Mouse (Mus musculus) intestine, embryonic 16.5 days (tissue): ENCODE measurements around the gene Rab37. TPM values are rescaled to one million over a fixed set of nuclear protein-coding genes. Genes with fewer than 3 reads are reported as not detected.

Experiments used
- ATAC-seq: fragments of 200-750 bp; cut with Nextera tagmentation; 2 replicates; pipeline ENCODE4 v1.8.0; 2017; ENCODE audit warnings: moderate TSS enrichment, moderate library complexity
- H3K27ac ChIP-seq: fragments of 300-500 bp; sonication (generic); 2 replicates; pipeline ENCODE4 v1.5.1; 2014; ENCODE audit warnings: mild to moderate bottlenecking, low read length
- H3K27me3 ChIP-seq: fragments of 300-500 bp; sonication (generic); replicated peaks from 2 replicates; pipeline ENCODE4 v1.6.1; 2014; ENCODE audit warnings: low read length, control low read depth, mixed read lengths; ENCODE audit not compliant: control insufficient read depth, insufficient read depth
- H3K36me3 ChIP-seq: fragments of 300-500 bp; sonication (generic); 2 replicates; pipeline ENCODE4 v1.6.1; 2014; ENCODE audit warnings: low read length, control low read depth; ENCODE audit not compliant: control insufficient read depth, insufficient read depth
- H3K4me1 ChIP-seq: fragments of 300-500 bp; sonication (generic); 2 replicates; pipeline ENCODE4 v1.6.1; 2014; ENCODE audit warnings: low read length, control low read depth, mixed read lengths; ENCODE audit not compliant: control insufficient read depth, insufficient read depth
- H3K4me2 ChIP-seq: fragments of 300-500 bp; sonication (generic); 2 replicates; pipeline ENCODE4 v1.6.1; 2014; ENCODE audit warnings: low read depth, low read length, control low read depth
- H3K4me3 ChIP-seq: fragments of 300-500 bp; sonication (generic); 2 replicates; pipeline ENCODE4 v1.5.1; 2014; ENCODE audit warnings: mild to moderate bottlenecking, low read length
- H3K9ac ChIP-seq: fragments of 300-500 bp; sonication (generic); 2 replicates; pipeline ENCODE4 v1.6.1; 2014; ENCODE audit warnings: low read depth, low read length
- H3K9me3 ChIP-seq: fragments of 300-500 bp; sonication (generic); 2 replicates; pipeline ENCODE4 v1.6.1; 2016; ENCODE audit warnings: low read length, control low read depth; ENCODE audit not compliant: control insufficient read depth
- WGBS: fragments of 180-500 bp; shearing (Covaris S2); extraction: QIAGEN DNeasy Blood & Tissue Kit; methylation state at CpG from one replicate; pipeline ENCODE4 v1.1.7; 2014; 5-methylcytosine and 5-hydroxymethylcytosine counted together
- polyA plus RNA-seq: library from polyadenylated mRNA; unstranded; fragments of >200 nt; fragmentation: Nextera tagmentation; extraction: Ambion mirVana; gene quantifications from 2 replicates; pipeline ENCODE4 v1.2.1, GENCODE M21; 2015

Rab37 gene
- polyA plus RNA-seq, 1 experiment from 2014 or later = 4.2 TPM

- ATAC-seq = no peak
- Histone ChIP-seq H3K4me3 (no peak overlapping the region), H3K4me2 (no peak overlapping the region), H3K36me3 (no peaks in the 10 kb centered on the region), H3K9me3 (no peaks in the 10 kb centered on the region), H3K9ac (no peak overlapping the region), H3K27ac (no peak overlapping the region), H3K27me3 (no peaks in the 10 kb centered on the region), H3K4me1 (peaks cover 3% of the 10 kb centered on the region; the same call in 1 of the 2 replicates)
- 61% methylated on average over 6 of the region's 6 CpGs for WGBS
These were observed 24.5 kb upstream of the Rab37 start for GRCm38 (mm10) chr11:115066768-115067167.

GRCm38 (mm10) chr11:115071015-115071551, 20.1 kb upstream of the Rab37 start:
- Histone ChIP-seq H3K9me3 (no peaks in the 10 kb centered on the region), H3K9ac (no peak overlapping the region), H3K4me1 (peaks cover 19% of the 10 kb centered on the region), H3K27me3 (no peaks in the 10 kb centered on the region), H3K36me3 (no peaks in the 10 kb centered on the region), H3K4me2 (peak overlapping the region; percentile 35; the same call in 1 of the 2 replicates), H3K4me3 (no peak overlapping the region), H3K27ac (no peak overlapping the region)
- 9% methylated on average over 9 of the region's 9 CpGs for WGBS
- no peak for ATAC-seq

- Histone ChIP-seq H3K4me1 (peaks cover 19% of the 10 kb centered on the region), H3K9me3 (no peaks in the 10 kb centered on the region), H3K9ac (peak overlapping the region; percentile 40; the same call in 1 of the 2 replicates), H3K4me2 (peak overlapping the region; percentile 35), H3K27me3 (no peaks in the 10 kb centered on the region), H3K27ac (peak overlapping the region; percentile 57), H3K4me3 (no peak overlapping the region), H3K36me3 (no peaks in the 10 kb centered on the region)
- ATAC-seq = peak; percentile 48; the same call in 1 of the 2 replicates
- WGBS = 16% methylated on average over 14 of the region's 14 CpGs
These were observed 19.5 kb upstream of the Rab37 start for GRCm38 (mm10) chr11:115071631-115072294.

GRCm38 (mm10) chr11:115073002-115073401, 18.2 kb upstream of the Rab37 start:
- Histone ChIP-seq H3K9ac (no peak overlapping the region), H3K27me3 (no peaks in the 10 kb centered on the region), H3K27ac (no peak overlapping the region), H3K4me1 (peaks cover 19% of the 10 kb centered on the region), H3K4me2 (no peak overlapping the region), H3K9me3 (no peaks in the 10 kb centered on the region), H3K4me3 (no peak overlapping the region), H3K36me3 (no peaks in the 10 kb centered on the region)
- WGBS = 71% methylated on average over 5 of the region's 5 CpGs
- no peak for ATAC-seq

- Histone ChIP-seq H3K9me3 (no peaks in the 10 kb centered on the region), H3K4me1 (peaks cover 19% of the 10 kb centered on the region), H3K36me3 (no peaks in the 10 kb centered on the region), H3K9ac (no peak overlapping the region), H3K27ac (no peak overlapping the region), H3K4me2 (no peak overlapping the region), H3K4me3 (no peak overlapping the region), H3K27me3 (no peaks in the 10 kb centered on the region)
- peak; percentile 29; the same call in 1 of the 2 replicates for ATAC-seq
- WGBS = 55% methylated on average over 7 of the region's 7 CpGs
These were observed 15.8 kb upstream of the Rab37 start for GRCm38 (mm10) chr11:115075407-115075806.

- WGBS = 45% methylated on average over 5 of the region's 5 CpGs
These were observed 15.4 kb upstream of the Rab37 start for GRCm38 (mm10) chr11:115075859-115076258.

GRCm38 (mm10) chr11:115077436-115077835, 13.8 kb upstream of the Rab37 start:
- no peaks in the 10 kb centered on the region for H3K36me3 ChIP-seq
- ATAC-seq = no peak
- H3K4me2 ChIP-seq = no peak overlapping the region
- no peak overlapping the region for H3K27ac ChIP-seq
- no peak overlapping the region for H3K4me3 ChIP-seq
- 94% methylated on average over 1 of the region's 1 CpGs for WGBS
- H3K9ac ChIP-seq = no peak overlapping the region
- H3K27me3 ChIP-seq = no peaks in the 10 kb centered on the region
- H3K9me3 ChIP-seq = no peaks in the 10 kb centered on the region
- peaks cover 12% of the 10 kb centered on the region; the same call in 1 of the 2 replicates for H3K4me1 ChIP-seq

More at GRCm38 (mm10) chr11:115075859-115076258, 15.4 kb upstream of the Rab37 start:
- H3K27ac ChIP-seq = no peak overlapping the region
- H3K36me3 ChIP-seq = no peaks in the 10 kb centered on the region
- H3K4me1 ChIP-seq = peaks cover 19% of the 10 kb centered on the region
- H3K4me2 ChIP-seq = no peak overlapping the region
- no peak overlapping the region for H3K4me3 ChIP-seq
- peak; percentile 75 for ATAC-seq
- no peaks in the 10 kb centered on the region for H3K9me3 ChIP-seq
- H3K9ac ChIP-seq = no peak overlapping the region
- H3K27me3 ChIP-seq = no peaks in the 10 kb centered on the region

GRCm38 (mm10) chr11:115078680-115079079, 12.6 kb upstream of the Rab37 start:
- Histone ChIP-seq H3K4me2 (no peak overlapping the region), H3K4me3 (no peak overlapping the region), H3K9ac (no peak overlapping the region), H3K27me3 (no peaks in the 10 kb centered on the region), H3K4me1 (peaks cover 8% of the 10 kb centered on the region; the same call in 1 of the 2 replicates), H3K9me3 (no peaks in the 10 kb centered on the region), H3K27ac (no peak overlapping the region), H3K36me3 (no peaks in the 10 kb centered on the region)
- WGBS = 79% methylated on average over 5 of the region's 5 CpGs
- ATAC-seq = no peak

- H3K27me3 ChIP-seq = no peaks in the 10 kb centered on the region
- ATAC-seq = no peak; the same call in 1 of the 2 replicates
- no peaks in the 10 kb centered on the region for H3K36me3 ChIP-seq
- 32% methylated on average over 13 of the region's 13 CpGs for WGBS
- no peaks in the 10 kb centered on the region for H3K4me1 ChIP-seq
- H3K4me2 ChIP-seq = no peak overlapping the region
- H3K4me3 ChIP-seq = no peak overlapping the region
- no peak overlapping the region for H3K9ac ChIP-seq
- no peak overlapping the region for H3K27ac ChIP-seq
- no peaks in the 10 kb centered on the region for H3K9me3 ChIP-seq
These were observed 10.3 kb upstream of the Rab37 start for GRCm38 (mm10) chr11:115080886-115081285.
